Mouse (Mus musculus): ENCODE measurements around the gene Pip5k1c. TPM values are rescaled to one million over a fixed set of nuclear protein-coding genes. Genes with fewer than 3 reads are reported as not detected.

Gene Pip5k1c
- total RNA-seq, 2 experiments from 2014 or later, result 37.2 to 40.9 TPM

GRCm38 (mm10) chr10:81284189-81284588 lies 8.6 kb upstream of the Pip5k1c start:
- no peak for DNase-seq

- no peak for DNase-seq
These were observed 8.0 kb upstream of the Pip5k1c start for GRCm38 (mm10) chr10:81284719-81285118.

- DNase-seq, result peak; percentile 92 to 94
These were observed 6.9 kb upstream of the Pip5k1c start for GRCm38 (mm10) chr10:81285694-81286450.

- DNase-seq, result no peak
These were observed 6.2 kb upstream of the Pip5k1c start for GRCm38 (mm10) chr10:81286586-81286985.

- DNase-seq, result peak; percentile 46 to 64
These were observed 5.1 kb upstream of the Pip5k1c start for GRCm38 (mm10) chr10:81287513-81288157.

- DNase-seq, result peak in 1 of 2 experiments; percentile 49
These were observed 4.2 kb upstream of the Pip5k1c start for GRCm38 (mm10) chr10:81288601-81289000.

- DNase-seq, result peak; percentile 62 to 75
These were observed 3.5 kb upstream of the Pip5k1c start for GRCm38 (mm10) chr10:81289278-81289677.

GRCm38 (mm10) chr10:81289811-81290210 lies 3.0 kb upstream of the Pip5k1c start:
- DNase-seq, result no peak

- DNase-seq, result no peak
These were observed 1.9 kb upstream of the Pip5k1c start for GRCm38 (mm10) chr10:81290698-81291460.

GRCm38 (mm10) chr10:81291511-81292104 lies 1.2 kb upstream of the Pip5k1c start, which contains the start of gene Tjp3:
Gene Tjp3, minus strand, starts transcription at chr10:81291581.
- no peak for DNase-seq

GRCm38 (mm10) chr10:81293334-81294030 lies 719 bp downstream of the Pip5k1c start:
- DNase-seq, result no peak

GRCm38 (mm10) chr10:81294442-81294841 lies 1.7 kb downstream of the Pip5k1c start:
- no peak for DNase-seq

GRCm38 (mm10) chr10:81295185-81295584 lies 2.4 kb downstream of the Pip5k1c start:
- no peak for DNase-seq

GRCm38 (mm10) chr10:81297246-81297645 lies 4.5 kb downstream of the Pip5k1c start:
- no peak for DNase-seq

GRCm38 (mm10) chr10:81297845-81298244 lies 5.1 kb downstream of the Pip5k1c start:
- DNase-seq, result peak; percentile 55 to 61

- DNase-seq, result no peak
These were observed 5.8 kb downstream of the Pip5k1c start for GRCm38 (mm10) chr10:81298369-81299100.

- no peak for DNase-seq
These were observed 7.0 kb downstream of the Pip5k1c start for GRCm38 (mm10) chr10:81299585-81300351.

GRCm38 (mm10) chr10:81300352-81300907 lies 7.7 kb downstream of the Pip5k1c start:
- no peak for DNase-seq

- no peak for DNase-seq
These were observed 8.6 kb downstream of the Pip5k1c start for GRCm38 (mm10) chr10:81301321-81301720.

GRCm38 (mm10) chr10:81302288-81302687 lies 9.5 kb downstream of the Pip5k1c start:
- peak in 1 of 2 experiments; percentile 45 for DNase-seq

All from adrenal gland, postnatal 36 days (tissue).